Mouse (Mus musculus) embryonic facial prominence, embryonic 15.5 days (tissue): ENCODE results near the gene Pradc1. TPM values are rescaled to one million over a fixed set of nuclear protein-coding genes. Genes with fewer than 3 reads are reported as not detected.

Experiments used
- ATAC-seq: fragments of 200-750 bp; cut with Nextera tagmentation; 2 replicates; pipeline ENCODE4 v1.8.0; 2017; ENCODE audit warnings: low read depth, moderate TSS enrichment; ENCODE audit not compliant: insufficient number of reproducible peaks, low FRiP score, low TSS enrichment
- H3K27ac ChIP-seq: fragments of 300-500 bp; sonication (generic); replicated peaks from 2 replicates; pipeline ENCODE4 v1.5.1; 2015; ENCODE audit warnings: mild to moderate bottlenecking, inconsistent platforms
- H3K27me3 ChIP-seq: fragments of 300-500 bp; sonication (generic); 2 replicates; pipeline ENCODE4 v1.6.1; 2015; ENCODE audit warnings: inconsistent platforms
- H3K36me3 ChIP-seq: fragments of 300-500 bp; sonication (generic); 2 replicates; pipeline ENCODE4 v1.6.1; 2015; ENCODE audit warnings: mild to moderate bottlenecking, inconsistent platforms
- H3K4me1 ChIP-seq: fragments of 300-500 bp; sonication (generic); 2 replicates; pipeline ENCODE4 v1.6.1; 2015; ENCODE audit warnings: inconsistent platforms
- H3K4me2 ChIP-seq: fragments of 300-500 bp; sonication (generic); replicated peaks from 2 replicates; pipeline ENCODE4 v1.6.1; 2015; ENCODE audit warnings: mild to moderate bottlenecking, inconsistent platforms
- H3K4me3 ChIP-seq: fragments of 300-500 bp; sonication (generic); replicated peaks from 2 replicates; pipeline ENCODE4 v1.5.1; 2015; ENCODE audit warnings: mild to moderate bottlenecking, inconsistent platforms
- H3K9ac ChIP-seq: fragments of 300-500 bp; sonication (generic); 2 replicates; pipeline ENCODE4 v1.6.1; 2015; ENCODE audit warnings: inconsistent platforms
- H3K9me3 ChIP-seq: fragments of 300-500 bp; sonication (generic); replicated peaks from 2 replicates; pipeline ENCODE4 v1.6.1; 2016; ENCODE audit warnings: inconsistent platforms
- WGBS: fragments of 180-500 bp; shearing (Covaris S2); methylation state at CpG from one replicate; pipeline ENCODE4 v1.1.7; 2015; 5-methylcytosine and 5-hydroxymethylcytosine counted together
- polyA plus RNA-seq: library from polyadenylated mRNA; unstranded; fragments of >200 nt; fragmentation: Nextera tagmentation; extraction: Ambion mirVana; gene quantifications from 2 replicates; pipeline ENCODE4 v1.2.1, GENCODE M21; 2015

Gene Pradc1
- polyA plus RNA-seq, result 38.0 and 42.4 TPM in 2 replicates

GRCm38 (mm10) chr6:85451664-85452410 is at the start of gene Pradc1:
Gene Pradc1 (minus strand): TSS chr6:85451970.
- peak; percentile 92 for ATAC-seq
- H3K36me3 ChIP-seq, result 0 out of 2 replicates have a peak, but pooled peaks cover 5% of the 10 kb centered on the region
- peak within 1 kb of the TSS; percentile 95 for H3K27ac ChIP-seq
- H3K4me3 ChIP-seq, result peak within 1 kb of the TSS; percentile 84
- H3K4me1 ChIP-seq, result peaks cover 31% of the 10 kb centered on the region
- H3K4me2 ChIP-seq, result peak within 1 kb of the TSS; percentile 97
- no peaks in the 10 kb centered on the region for H3K9me3 ChIP-seq
- H3K27me3 ChIP-seq, result no peaks in the 10 kb centered on the region
- peak within 1 kb of the TSS; percentile 82 for H3K9ac ChIP-seq
- under 1% methylated on average over 54 of the region's 54 CpGs for WGBS

GRCm38 (mm10) chr6:85500416-85500815 is 48.6 kb upstream of the Pradc1 start:
- Histone ChIP-seq H3K27ac (no peak overlapping the region), H3K4me3 (no peak overlapping the region), H3K4me1 (peaks cover 16% of the 10 kb centered on the region), H3K4me2 (no peak overlapping the region), H3K36me3 (no peaks in the 10 kb centered on the region), H3K9ac (no peak overlapping the region), H3K27me3 (peaks cover 28% of the 10 kb centered on the region), H3K9me3 (no peaks in the 10 kb centered on the region)
- ATAC-seq, result no peak
- WGBS, result 67% methylated on average over 1 of the region's 1 CpGs

DNA sequence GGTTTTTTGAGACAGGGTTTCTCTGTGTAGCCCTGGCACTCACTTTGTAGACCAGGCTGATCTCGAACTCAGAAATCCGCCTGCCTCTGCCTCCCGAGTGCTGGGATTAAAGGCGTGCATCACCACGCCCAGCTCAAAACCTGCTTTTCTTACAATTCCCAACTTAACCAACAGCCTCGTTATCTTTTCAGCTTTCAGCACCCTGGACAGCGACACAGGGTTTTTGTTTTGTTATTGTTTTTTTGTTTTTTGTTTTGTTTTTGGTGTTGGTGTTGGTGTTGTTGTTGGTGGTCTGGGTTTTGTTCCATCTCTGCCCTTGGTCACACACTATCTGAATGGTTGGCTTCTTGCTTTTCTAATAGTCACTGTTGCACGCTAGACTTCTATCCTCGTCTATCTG is 46.4 kb upstream of the Pradc1 start:
- Histone ChIP-seq H3K36me3 (no peaks in the 10 kb centered on the region), H3K4me2 (no peak overlapping the region), H3K9me3 (no peaks in the 10 kb centered on the region), H3K9ac (no peak overlapping the region), H3K27me3 (peaks cover 10% of the 10 kb centered on the region; the same call in 1 of the 2 replicates), H3K27ac (no peak overlapping the region), H3K4me1 (peaks cover 14% of the 10 kb centered on the region), H3K4me3 (no peak overlapping the region)
- WGBS, result 62% methylated on average over 9 of the region's 9 CpGs
- ATAC-seq, result no peak

DNA sequence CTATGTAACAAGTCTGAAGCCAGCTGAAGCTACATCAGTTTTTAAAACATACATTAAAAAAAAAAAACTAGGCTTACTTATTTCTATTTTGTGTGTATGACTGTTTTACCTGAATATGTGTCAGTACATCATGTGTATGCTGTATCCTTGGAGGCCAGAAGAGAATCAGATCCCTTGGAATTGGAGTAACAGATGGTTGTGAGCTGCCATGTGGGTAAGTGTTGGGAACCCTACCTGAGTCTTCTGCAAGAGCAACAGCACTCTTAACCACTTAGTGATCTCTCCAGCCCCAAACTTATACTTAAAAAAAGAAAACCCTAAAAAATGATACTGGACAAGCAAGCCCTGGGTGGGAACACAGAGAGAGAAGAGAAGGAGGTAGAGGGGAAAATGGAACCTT is 45.2 kb upstream of the Pradc1 start:
- no peaks in the 10 kb centered on the region for H3K9me3 ChIP-seq
- H3K4me1 ChIP-seq, result peaks cover 2% of the 10 kb centered on the region; the same call in 1 of the 2 replicates
- H3K27ac ChIP-seq, result no peak overlapping the region

GRCm38 (mm10) chr6:85491606-85492005 is 39.8 kb upstream of the Pradc1 start:
- H3K4me3 ChIP-seq, result no peak overlapping the region
- no peak overlapping the region for H3K4me2 ChIP-seq
- no peaks in the 10 kb centered on the region for H3K27me3 ChIP-seq
- H3K4me1 ChIP-seq, result no peaks in the 10 kb centered on the region
- H3K27ac ChIP-seq, result no peak overlapping the region
- no peak for ATAC-seq
- H3K9ac ChIP-seq, result no peak overlapping the region
- no peaks in the 10 kb centered on the region for H3K36me3 ChIP-seq
- H3K9me3 ChIP-seq, result no peaks in the 10 kb centered on the region
- 49% methylated on average over 3 of the region's 3 CpGs for WGBS

More for the DNA sequence above, 45.2 kb upstream of the Pradc1 start:
- no peak for ATAC-seq
- no peak overlapping the region for H3K4me3 ChIP-seq
- no peak overlapping the region for H3K4me2 ChIP-seq
- H3K27me3 ChIP-seq, result peaks cover 7% of the 10 kb centered on the region; the same call in 1 of the 2 replicates
- H3K9ac ChIP-seq, result no peak overlapping the region
- no peaks in the 10 kb centered on the region for H3K36me3 ChIP-seq

GRCm38 (mm10) chr6:85490252-85490651 is 38.5 kb upstream of the Pradc1 start:
- Histone ChIP-seq H3K27me3 (peaks cover 12% of the 10 kb centered on the region), H3K9me3 (no peaks in the 10 kb centered on the region), H3K9ac (no peak overlapping the region), H3K4me2 (no peak overlapping the region), H3K27ac (no peak overlapping the region), H3K4me3 (no peak overlapping the region), H3K4me1 (0 out of 2 replicates have a peak, but pooled peaks cover 4% of the 10 kb centered on the region), H3K36me3 (no peaks in the 10 kb centered on the region)
- ATAC-seq, result no peak
- 83% methylated on average over 4 of the region's 4 CpGs for WGBS

GRCm38 (mm10) chr6:85489717-85490116 is 37.9 kb upstream of the Pradc1 start:
- Histone ChIP-seq H3K9me3 (no peaks in the 10 kb centered on the region), H3K4me1 (peaks cover 7% of the 10 kb centered on the region), H3K4me2 (no peak overlapping the region), H3K27me3 (peaks cover 18% of the 10 kb centered on the region), H3K36me3 (no peaks in the 10 kb centered on the region), H3K27ac (no peak overlapping the region), H3K4me3 (no peak overlapping the region), H3K9ac (no peak overlapping the region)
- 77% methylated on average over 3 of the region's 3 CpGs for WGBS
- no peak for ATAC-seq

DNA sequence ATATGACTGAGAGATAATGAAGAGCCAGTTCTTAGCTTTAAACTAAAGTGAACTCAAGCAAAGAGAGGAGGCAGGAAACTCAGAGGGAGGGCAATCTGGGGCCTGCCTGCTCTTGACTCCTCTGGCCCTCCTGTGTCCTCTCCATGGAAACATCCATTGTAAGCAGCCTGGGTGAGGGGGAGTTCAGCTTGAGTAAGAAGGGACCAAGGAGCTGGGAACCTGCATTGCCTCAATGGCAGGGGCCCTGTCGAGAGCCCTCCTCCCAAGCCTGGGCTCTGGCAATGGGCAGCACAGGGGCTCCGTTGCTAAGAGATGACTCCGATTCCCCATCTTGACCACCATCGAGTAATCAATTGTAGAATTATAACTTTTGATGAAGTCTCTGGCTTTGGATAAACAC is 36.7 kb upstream of the Pradc1 start:
- ATAC-seq, result no peak
- no peak overlapping the region for H3K27ac ChIP-seq
- H3K4me1 ChIP-seq, result peaks cover 19% of the 10 kb centered on the region
- H3K4me3 ChIP-seq, result no peak overlapping the region
- H3K36me3 ChIP-seq, result no peaks in the 10 kb centered on the region
- H3K9ac ChIP-seq, result no peak overlapping the region
- 73% methylated on average over 4 of the region's 4 CpGs for WGBS
- no peaks in the 10 kb centered on the region for H3K9me3 ChIP-seq
- H3K27me3 ChIP-seq, result peaks cover 30% of the 10 kb centered on the region
- H3K4me2 ChIP-seq, result no peak overlapping the region

- peaks cover 19% of the 10 kb centered on the region for H3K4me1 ChIP-seq
- ATAC-seq, result no peak
- H3K9me3 ChIP-seq, result no peaks in the 10 kb centered on the region
- H3K36me3 ChIP-seq, result no peaks in the 10 kb centered on the region
- H3K4me2 ChIP-seq, result no peak overlapping the region
- no peak overlapping the region for H3K4me3 ChIP-seq
- peaks cover 47% of the 10 kb centered on the region for H3K27me3 ChIP-seq
- 39% methylated on average over 2 of the region's 2 CpGs for WGBS
- no peak overlapping the region for H3K9ac ChIP-seq
- no peak overlapping the region for H3K27ac ChIP-seq
These were observed 34.0 kb upstream of the Pradc1 start for GRCm38 (mm10) chr6:85485738-85486137.

DNA sequence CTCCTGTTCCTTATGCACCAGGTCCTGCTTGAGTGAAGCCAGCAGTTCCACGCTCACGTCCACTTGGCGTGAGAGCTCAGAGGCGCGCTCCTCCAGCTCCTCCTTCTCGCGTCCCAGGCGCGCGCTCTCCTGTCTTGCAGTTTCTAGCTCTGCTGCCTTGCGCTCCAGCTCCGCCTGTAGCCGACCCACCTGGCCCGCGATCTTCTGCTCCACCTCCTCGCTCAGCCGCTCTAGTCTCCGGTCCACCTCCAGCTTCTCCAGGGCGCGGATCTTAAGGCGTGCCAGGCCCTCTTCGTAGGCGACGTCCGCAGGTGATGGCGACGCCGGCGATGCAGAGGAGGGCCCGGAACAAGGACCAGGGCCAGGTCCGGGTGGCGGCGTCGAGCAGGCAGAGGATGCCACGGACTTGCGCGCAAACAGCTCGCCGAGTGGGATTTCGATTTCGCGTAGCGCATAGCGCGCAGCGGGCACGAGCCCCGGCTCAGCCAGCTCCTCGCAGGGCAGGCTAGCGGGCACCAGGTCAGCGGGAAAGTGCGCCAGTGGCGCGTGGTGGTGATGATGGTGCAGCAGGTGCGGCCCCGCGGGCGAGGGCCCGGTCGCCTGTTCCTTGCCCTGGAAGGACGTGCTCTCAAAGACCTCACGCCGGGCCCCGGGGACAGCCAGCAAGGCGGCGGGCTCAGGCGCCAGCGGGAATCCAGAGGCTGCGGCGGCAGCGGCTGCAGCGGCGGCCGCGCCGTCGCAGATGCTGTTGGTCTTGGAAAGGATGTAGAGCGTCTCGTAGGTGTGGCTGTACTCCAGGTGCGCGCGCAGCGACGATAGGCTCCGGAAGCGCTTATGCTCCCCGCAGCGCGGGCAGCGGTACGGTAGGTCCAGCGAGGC is 32.3 kb upstream of the Pradc1 start:
- no peak overlapping the region for H3K27ac ChIP-seq
- no peak overlapping the region for H3K9ac ChIP-seq
- WGBS, result 3% methylated on average over 92 of the region's 92 CpGs
- peak overlapping the region; percentile 62 for H3K4me2 ChIP-seq
- peak overlapping the region; percentile 38 for H3K4me3 ChIP-seq
- peaks cover 49% of the 10 kb centered on the region for H3K27me3 ChIP-seq
- no peaks in the 10 kb centered on the region for H3K36me3 ChIP-seq
- H3K4me1 ChIP-seq, result peaks cover 19% of the 10 kb centered on the region
- no peaks in the 10 kb centered on the region for H3K9me3 ChIP-seq
- ATAC-seq, result no peak

GRCm38 (mm10) chr6:85480685-85481084 is 28.9 kb upstream of the Pradc1 start:
- ATAC-seq, result no peak
- Histone ChIP-seq H3K9me3 (no peaks in the 10 kb centered on the region), H3K4me1 (peaks cover 15% of the 10 kb centered on the region), H3K4me3 (no peak overlapping the region), H3K4me2 (no peak overlapping the region), H3K27me3 (peaks cover 45% of the 10 kb centered on the region), H3K9ac (no peak overlapping the region), H3K36me3 (no peaks in the 10 kb centered on the region), H3K27ac (no peak overlapping the region)
- WGBS, result 67% methylated on average over 16 of the region's 16 CpGs
